In the genomic region with DNA sequence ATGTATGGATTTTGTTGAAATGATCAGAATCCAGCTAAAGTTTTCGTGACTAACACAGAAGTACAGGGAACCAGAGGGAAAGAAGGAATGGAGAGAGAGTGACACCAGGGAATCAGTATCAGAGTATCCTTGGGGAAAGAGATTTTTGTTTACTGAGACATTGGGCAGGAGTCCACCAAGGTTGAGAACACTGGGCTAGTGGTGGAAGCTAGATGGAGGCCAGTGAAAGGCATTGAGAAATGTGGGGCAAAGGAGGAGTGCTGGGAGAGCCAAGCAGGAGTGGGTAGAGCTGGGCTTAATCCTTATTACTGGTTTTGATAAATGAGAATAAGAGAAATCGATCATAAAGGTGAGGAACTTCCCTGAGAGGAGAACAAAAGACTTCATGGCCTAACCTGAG, we compare ENCODE assay signal across 10 mouse cellular contexts. TPM values are rescaled to one million over a fixed set of nuclear protein-coding genes. Genes with fewer than 3 reads are reported as not detected.
A peak's percentile ranks its signal among the peaks of the same experiment; 100 is the strongest.
DNase-seq lines count a peak whose midpoint lies in the region; ATAC-seq lines count a peak whose summit lies in the region.
"Had no signal": no experiment of that assay in that cellular context is flagged by ENCODE, and none has a peak within 500 bp of the region (broad histone marks: within the 10 kb centered on the region; RNA-seq: fewer than 3 reads in every experiment).

No protein-coding gene starts in this region.

- H3K27ac ChIP-seq in heart, embryonic 13.5 days (replicated peaks), result peak overlapping the region; percentile 55
- peak overlapping the region; percentile 46; the same call in 1 of the 2 replicates for H3K27ac ChIP-seq in limb, embryonic 10.5 days
- H3K27ac ChIP-seq: macrophage had no signal

- intact Hi-C loops in heart, postnatal 25 days (cut with DNase I), result loop anchor here (5.0 kb wide), 3 partner anchors 33 to 87 kb away; no protein-coding TSS in a partner anchor

- ATAC-seq in heart, embryonic 13.5 days (ENCODE audit: extremely low read depth, insufficient number of reproducible peaks, low FRiP score, low TSS enrichment), result no peak
- ATAC-seq: forebrain, postnatal 0 days had no signal

- peaks cover 58% of the 10 kb centered on the region for H3K4me1 ChIP-seq in heart, embryonic 13.5 days
- H3K4me1 ChIP-seq in limb, embryonic 10.5 days, result peaks cover 59% of the 10 kb centered on the region

- no peaks in the 10 kb centered on the region for H3K9me3 ChIP-seq in heart, embryonic 13.5 days
- no peaks in the 10 kb centered on the region for H3K9me3 ChIP-seq in limb, embryonic 10.5 days (replicated peaks)

- no peak for DNase-seq in heart, postnatal 25 days (ENCODE audit: low spot score)
- DNase-seq in ovary, adult 18-20 months (ENCODE audit: low spot score), result peak; percentile 68
- DNase-seq in ovary, postnatal 14 days (ENCODE audit: low spot score), result no peak
- no peak for DNase-seq in limb, embryonic 10.5 days (ENCODE audit: low spot score)
- DNase-seq in cerebellum, adult 11 months, result no peak
- DNase-seq in frontal cortex, adult 2 months (ENCODE audit: extremely low spot score in 1 of 2, low spot score in 1 of 2), result no peak
- DNase-seq: forebrain, postnatal 0 days had no signal

- H3K4me3 ChIP-seq in heart, embryonic 13.5 days, result peak overlapping the region; percentile 83
- no peak overlapping the region for H3K4me3 ChIP-seq in limb, embryonic 10.5 days

- peaks cover 12% of the 10 kb centered on the region for H3K36me3 ChIP-seq in heart, embryonic 13.5 days
- H3K36me3 ChIP-seq in limb, embryonic 10.5 days, result peaks cover 5% of the 10 kb centered on the region; the same call in 1 of the 2 replicates

- peak overlapping the region; percentile 88 for H3K4me2 ChIP-seq in heart, embryonic 13.5 days

- peak overlapping the region; percentile 73 for H3K9ac ChIP-seq in heart, embryonic 13.5 days
- H3K9ac ChIP-seq: forebrain, postnatal 0 days had no signal

- WGBS in heart, embryonic 13.5 days, result 72% methylated on average over 2 of the region's 2 CpGs
- WGBS in limb, embryonic 10.5 days, result 83% methylated on average over 2 of the region's 2 CpGs

- no peaks in the 10 kb centered on the region for H3K27me3 ChIP-seq in heart, embryonic 13.5 days (replicated peaks)
- no peaks in the 10 kb centered on the region for H3K27me3 ChIP-seq in limb, embryonic 10.5 days (ENCODE audit: low read depth, poor library complexity, severe bottlenecking)
- H3K27me3 ChIP-seq: CH12.LX had no signal

RNA-seq across cellular contexts. Expression of gene Lama4, which starts 4.2 kb away (rescaled TPM):
- 105 and 110 TPM in 2 replicates for polyA plus RNA-seq in heart, embryonic 13.5 days (2015; fragmentation: Nextera tagmentation; extraction: Ambion mirVana)
- 10 to 100 TPM; 72.6 to 81.7 TPM for total RNA-seq in heart, postnatal 25 days (2021)
- 26.6 and 29.5 TPM in 2 replicates for polyA plus RNA-seq in limb, embryonic 10.5 days (2016; fragmentation: Nextera tagmentation; extraction: Ambion mirVana)
- 5.6 and 7.6 TPM in 2 replicates for polyA plus RNA-seq in frontal cortex, adult 2 months (2012; rRNA removed)
- polyA plus RNA-seq: macrophage had no signal
